Mouse (Mus musculus) liver (tissue): Measurements from ENCODE around the gene Abhd17a.
A peak's percentile ranks its signal among the peaks of the same experiment; 100 is the strongest.

Source experiments
- DNase-seq: peaks from one replicate; pipeline ENCODE4 v3.0.0-alpha.2; 2020; ENCODE audit warnings: mixed read lengths

Gene Abhd17a

GRCm38 (mm10) chr10:80589879-80590854 lies at the start of gene Abhd17a:
Abhd17a (minus strand) TSS chr10:80590341.
- peak; percentile 99 for DNase-seq

GRCm38 (mm10) chr10:80635345-80635744 lies 45.2 kb upstream of the Abhd17a start:
- no peak for DNase-seq

- no peak for DNase-seq
Measured at GRCm38 (mm10) chr10:80628925-80629324, 38.8 kb upstream of the Abhd17a start.

GRCm38 (mm10) chr10:80627685-80628084 lies 37.5 kb upstream of the Abhd17a start:
- DNase-seq, result peak; percentile 38

GRCm38 (mm10) chr10:80625764-80626163 lies 35.6 kb upstream of the Abhd17a start:
- no peak for DNase-seq

GRCm38 (mm10) chr10:80623457-80624191 lies 33.5 kb upstream of the Abhd17a start:
- DNase-seq, result peak; percentile 63

GRCm38 (mm10) chr10:80622661-80623456 lies 32.7 kb upstream of the Abhd17a start, which contains the start of gene Csnk1g2:
Csnk1g2 (plus strand) TSS chr10:80622838.
- DNase-seq, result peak; percentile 69

- peak; percentile 99 for DNase-seq
Measured at GRCm38 (mm10) chr10:80621940-80622660, 32.0 kb upstream of the Abhd17a start.

- DNase-seq, result no peak
Measured at GRCm38 (mm10) chr10:80621690-80621939, 31.5 kb upstream of the Abhd17a start.

- no peak for DNase-seq
Measured at GRCm38 (mm10) chr10:80620796-80621689, 30.9 kb upstream of the Abhd17a start.

- DNase-seq, result no peak
Measured at GRCm38 (mm10) chr10:80620365-80620764, 30.2 kb upstream of the Abhd17a start.

GRCm38 (mm10) chr10:80619465-80620244 lies 29.5 kb upstream of the Abhd17a start:
- DNase-seq, result no peak

- no peak for DNase-seq
Measured at GRCm38 (mm10) chr10:80618181-80618580, 28.0 kb upstream of the Abhd17a start.

- no peak for DNase-seq
Measured at GRCm38 (mm10) chr10:80614351-80614750, 24.2 kb upstream of the Abhd17a start.

GRCm38 (mm10) chr10:80613821-80614220 lies 23.7 kb upstream of the Abhd17a start:
- no peak for DNase-seq

- no peak for DNase-seq
Measured at GRCm38 (mm10) chr10:80611905-80612304, 21.8 kb upstream of the Abhd17a start.

- peak; percentile 71 for DNase-seq
Measured at GRCm38 (mm10) chr10:80611024-80611423, 20.9 kb upstream of the Abhd17a start.

GRCm38 (mm10) chr10:80610116-80610785 lies 20.1 kb upstream of the Abhd17a start:
- no peak for DNase-seq

GRCm38 (mm10) chr10:80609269-80609924 lies 19.3 kb upstream of the Abhd17a start:
- DNase-seq, result no peak
